Mouse (Mus musculus) forebrain, embryonic 13.5 days (tissue): ENCODE measurements around the gene Kctd18. TPM values are rescaled to one million over a fixed set of nuclear protein-coding genes. Genes with fewer than 3 reads are reported as not detected.

Source experiments
- ATAC-seq: fragments of 200-750 bp; cut with Nextera tagmentation; 2 replicates; pipeline ENCODE4 v1.8.0; 2017
- H3K27ac ChIP-seq: fragments of 300-500 bp; sonication (generic); 2 replicates; pipeline ENCODE4 v1.5.1; 2015; ENCODE audit warnings: inconsistent platforms, mild to moderate bottlenecking, moderate library complexity
- H3K27me3 ChIP-seq: fragments of 300-500 bp; sonication (generic); 2 replicates; pipeline ENCODE4 v1.6.1; 2015; ENCODE audit warnings: mild to moderate bottlenecking, inconsistent platforms
- H3K36me3 ChIP-seq: fragments of 300-500 bp; sonication (generic); 2 replicates; pipeline ENCODE4 v1.6.1; 2015; ENCODE audit warnings: mild to moderate bottlenecking, inconsistent platforms; ENCODE audit not compliant: poor library complexity, severe bottlenecking
- H3K4me1 ChIP-seq: fragments of 300-500 bp; sonication (generic); 2 replicates; pipeline ENCODE4 v1.6.1; 2015; ENCODE audit warnings: inconsistent platforms
- H3K4me2 ChIP-seq: fragments of 300-500 bp; sonication (generic); 2 replicates; pipeline ENCODE4 v1.6.1; 2015; ENCODE audit warnings: inconsistent platforms, mild to moderate bottlenecking, moderate library complexity
- H3K4me3 ChIP-seq: fragments of 300-500 bp; sonication (generic); 2 replicates; pipeline ENCODE4 v1.5.1; 2015; ENCODE audit warnings: mild to moderate bottlenecking, inconsistent platforms
- H3K9ac ChIP-seq: fragments of 300-500 bp; sonication (generic); 2 replicates; pipeline ENCODE4 v1.6.1; 2015; ENCODE audit warnings: mild to moderate bottlenecking, inconsistent platforms
- H3K9me3 ChIP-seq: fragments of 300-500 bp; sonication (generic); replicated peaks from 2 replicates; pipeline ENCODE4 v1.6.1; 2016; ENCODE audit warnings: inconsistent platforms
- WGBS: fragments of 180-500 bp; shearing (Covaris S2); methylation state at CpG from one replicate; pipeline ENCODE4 v1.1.7; 2015; 5-methylcytosine and 5-hydroxymethylcytosine counted together
- polyA plus RNA-seq: library from polyadenylated mRNA; unstranded; fragments of >200 nt; fragmentation: Nextera tagmentation; extraction: Ambion mirVana; gene quantifications from 2 replicates; pipeline ENCODE4 v1.2.1, GENCODE M21; 2015

The Kctd18 gene
- polyA plus RNA-seq, 1 experiment from 2014 or later, result 23.7 TPM

- 83% methylated on average over 2 of the region's 2 CpGs for WGBS
- H3K4me3 ChIP-seq, result no peak overlapping the region
- H3K4me1 ChIP-seq, result peaks cover 19% of the 10 kb centered on the region
- ATAC-seq, result no peak
- no peak overlapping the region for H3K27ac ChIP-seq
- H3K27me3 ChIP-seq, result no peaks in the 10 kb centered on the region
- H3K9ac ChIP-seq, result no peak overlapping the region
- H3K9me3 ChIP-seq, result no peaks in the 10 kb centered on the region
- H3K36me3 ChIP-seq, result peaks cover 3% of the 10 kb centered on the region
- no peak overlapping the region for H3K4me2 ChIP-seq
Observed at GRCm38 (mm10) chr1:57971588-57971987, 47.2 kb downstream of the Kctd18 start.

GRCm38 (mm10) chr1:57969327-57970271 is 49.2 kb downstream of the Kctd18 start:
- Histone ChIP-seq H3K4me3 (peak overlapping the region; percentile 63), H3K27me3 (no peaks in the 10 kb centered on the region), H3K4me2 (peak overlapping the region; percentile 81), H3K9me3 (no peaks in the 10 kb centered on the region), H3K36me3 (peaks cover 14% of the 10 kb centered on the region), H3K4me1 (peaks cover 19% of the 10 kb centered on the region), H3K9ac (peak overlapping the region; percentile 87), H3K27ac (peak overlapping the region; percentile 62)
- peak; percentile 99 for ATAC-seq
- under 1% methylated on average over 65 of the region's 65 CpGs for WGBS

DNA sequence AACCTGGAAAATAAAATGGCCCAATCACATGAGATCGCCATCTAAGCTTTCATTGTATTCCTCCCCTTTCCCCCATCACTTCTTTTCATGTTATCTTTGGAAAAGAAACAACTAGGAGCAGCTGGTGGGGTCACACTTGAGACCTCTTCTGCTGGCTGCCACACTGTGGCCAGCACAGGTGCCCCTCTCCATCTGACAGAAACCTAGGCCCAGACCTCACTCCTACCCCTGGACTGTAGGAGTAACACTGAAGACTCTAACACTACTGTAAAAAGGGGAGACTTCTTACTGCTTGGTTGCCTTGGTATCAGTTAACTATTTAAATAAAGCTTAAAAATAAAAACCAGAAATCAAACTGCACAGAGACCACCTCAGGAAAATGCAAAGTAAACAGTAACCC is 63.0 kb downstream of the Kctd18 start:
- no peak overlapping the region for H3K4me3 ChIP-seq
- H3K4me2 ChIP-seq, result no peak overlapping the region
- H3K27me3 ChIP-seq, result no peaks in the 10 kb centered on the region
- no peak overlapping the region for H3K9ac ChIP-seq
- peaks cover 32% of the 10 kb centered on the region for H3K36me3 ChIP-seq
- no peaks in the 10 kb centered on the region for H3K4me1 ChIP-seq
- 89% methylated on average over 1 of the region's 1 CpGs for WGBS
- H3K27ac ChIP-seq, result no peak overlapping the region
- H3K9me3 ChIP-seq, result no peaks in the 10 kb centered on the region
- no peak for ATAC-seq

- no peaks in the 10 kb centered on the region for H3K9me3 ChIP-seq
- H3K4me2 ChIP-seq, result no peak overlapping the region
- 88% methylated on average over 5 of the region's 5 CpGs for WGBS
- H3K9ac ChIP-seq, result no peak overlapping the region
- H3K4me1 ChIP-seq, result no peaks in the 10 kb centered on the region
- no peak for ATAC-seq
- H3K36me3 ChIP-seq, result peaks cover 26% of the 10 kb centered on the region
- no peaks in the 10 kb centered on the region for H3K27me3 ChIP-seq
- H3K27ac ChIP-seq, result no peak overlapping the region
- no peak overlapping the region for H3K4me3 ChIP-seq
Observed at GRCm38 (mm10) chr1:57954376-57954765, 64.4 kb downstream of the Kctd18 start.

GRCm38 (mm10) chr1:57953586-57954375 is 65.0 kb downstream of the Kctd18 start:
- Histone ChIP-seq H3K4me2 (no peak overlapping the region), H3K27ac (no peak overlapping the region), H3K4me1 (0 out of 2 replicates have a peak, but pooled peaks cover 2% of the 10 kb centered on the region), H3K4me3 (no peak overlapping the region), H3K9me3 (no peaks in the 10 kb centered on the region), H3K27me3 (no peaks in the 10 kb centered on the region), H3K9ac (no peak overlapping the region), H3K36me3 (peaks cover 20% of the 10 kb centered on the region)
- no peak for ATAC-seq
- WGBS, result 81% methylated on average over 16 of the region's 16 CpGs

DNA sequence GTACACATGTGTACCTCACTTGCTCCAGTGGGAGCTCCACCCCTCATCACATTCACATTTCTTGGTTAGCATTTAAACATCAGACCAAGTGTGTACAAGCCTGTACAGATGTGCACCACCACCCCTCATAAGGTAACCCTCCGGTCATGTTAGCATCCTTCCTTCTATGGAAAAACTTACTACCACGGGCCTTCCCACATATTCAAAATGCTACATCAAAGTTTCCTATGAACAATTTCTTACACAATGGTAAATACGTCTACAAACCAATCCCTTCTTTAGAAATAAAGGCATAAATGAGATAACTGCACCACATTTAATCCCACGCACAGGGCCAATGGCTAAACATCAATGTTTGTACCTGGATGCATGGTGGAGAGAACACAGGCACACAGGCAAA is 66.2 kb downstream of the Kctd18 start:
- 90% methylated on average over 4 of the region's 4 CpGs for WGBS

GRCm38 (mm10) chr1:57949716-57950115 is 69.0 kb downstream of the Kctd18 start:
- no peak for ATAC-seq
- WGBS, result 48% methylated on average over 5 of the region's 5 CpGs

More for the DNA sequence above, 66.2 kb downstream of the Kctd18 start:
- Histone ChIP-seq H3K27ac (no peak overlapping the region), H3K9ac (no peak overlapping the region), H3K27me3 (no peaks in the 10 kb centered on the region), H3K36me3 (peaks cover 16% of the 10 kb centered on the region), H3K4me3 (no peak overlapping the region), H3K4me1 (0 out of 2 replicates have a peak, but pooled peaks cover 12% of the 10 kb centered on the region), H3K4me2 (no peak overlapping the region), H3K9me3 (no peaks in the 10 kb centered on the region)
- no peak for ATAC-seq

DNA sequence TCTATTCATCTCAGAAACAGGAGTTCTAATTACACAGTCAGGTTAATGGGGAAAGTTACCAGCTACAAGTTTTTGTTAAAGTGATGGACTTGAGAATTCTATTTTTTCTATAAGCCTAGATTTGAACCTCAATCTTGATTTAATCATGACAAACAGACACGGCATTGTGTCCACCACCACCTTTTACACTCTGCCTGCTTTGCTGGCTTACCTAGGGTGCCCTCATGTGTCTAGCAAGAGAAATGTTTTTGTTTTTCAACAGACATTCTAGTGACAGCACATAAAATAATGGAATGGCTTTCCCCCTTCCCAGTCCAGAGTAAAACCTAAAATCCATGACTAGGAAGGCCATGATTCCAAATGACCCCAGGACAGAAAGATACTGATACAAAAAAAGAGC is 69.6 kb downstream of the Kctd18 start:
- Histone ChIP-seq H3K4me3 (no peak overlapping the region), H3K9ac (no peak overlapping the region), H3K9me3 (no peaks in the 10 kb centered on the region), H3K27ac (no peak overlapping the region), H3K27me3 (no peaks in the 10 kb centered on the region), H3K4me1 (0 out of 2 replicates have a peak, but pooled peaks cover 15% of the 10 kb centered on the region), H3K4me2 (no peak overlapping the region), H3K36me3 (peaks cover 8% of the 10 kb centered on the region; the same call in 1 of the 2 replicates)
- WGBS, result 7% methylated on average over 1 of the region's 1 CpGs
- ATAC-seq, result no peak

More at GRCm38 (mm10) chr1:57949716-57950115, 69.0 kb downstream of the Kctd18 start:
- H3K9ac ChIP-seq, result no peak overlapping the region
- 0 out of 2 replicates have a peak, but pooled peaks cover 15% of the 10 kb centered on the region for H3K4me1 ChIP-seq
- no peaks in the 10 kb centered on the region for H3K27me3 ChIP-seq
- no peak overlapping the region for H3K27ac ChIP-seq
- H3K4me2 ChIP-seq, result no peak overlapping the region
- H3K9me3 ChIP-seq, result no peaks in the 10 kb centered on the region
- no peak overlapping the region for H3K4me3 ChIP-seq
- peaks cover 5% of the 10 kb centered on the region; the same call in 1 of the 2 replicates for H3K36me3 ChIP-seq

DNA sequence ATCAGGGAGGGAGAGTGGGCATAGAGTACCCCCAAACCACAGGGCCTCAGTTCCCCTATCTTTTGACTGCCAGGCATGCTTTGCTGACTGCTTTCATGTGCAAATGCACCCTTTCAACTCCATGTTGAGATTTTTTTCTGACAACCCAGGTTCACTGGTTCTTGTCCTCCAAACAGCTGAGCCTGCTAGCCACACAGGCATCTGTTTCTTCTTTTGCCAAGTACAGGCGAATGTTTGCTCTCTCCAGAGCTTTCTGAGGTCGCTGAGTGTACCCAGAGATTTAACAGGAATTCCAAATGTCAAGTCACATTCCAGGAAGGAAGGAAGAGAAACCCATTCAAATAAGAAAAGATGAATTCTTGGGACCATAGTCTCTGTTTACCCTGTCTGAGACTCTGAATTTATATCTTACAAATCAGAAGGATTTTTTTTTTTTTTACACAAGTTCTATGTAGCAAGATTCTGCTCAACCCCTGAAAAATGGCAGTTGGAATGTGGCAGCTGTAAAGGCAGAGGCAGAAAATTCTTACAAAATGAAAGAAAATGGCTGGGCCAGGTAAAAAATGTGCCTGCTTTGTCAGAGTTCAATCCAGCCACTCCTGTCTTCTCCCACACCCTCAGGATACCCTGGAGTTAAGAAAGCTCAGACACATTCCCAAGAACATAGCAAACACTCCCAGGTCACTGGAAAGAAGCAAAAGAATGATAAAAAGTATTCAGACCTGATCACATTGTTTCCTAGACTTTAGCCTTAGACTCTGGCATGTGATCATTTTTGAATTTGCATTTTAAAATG is 71.0 kb downstream of the Kctd18 start:
- ATAC-seq, result no peak
- Histone ChIP-seq H3K4me2 (no peak overlapping the region), H3K27ac (no peak overlapping the region), H3K27me3 (peaks cover 3% of the 10 kb centered on the region; the same call in 1 of the 2 replicates), H3K9ac (no peak overlapping the region), H3K4me3 (no peak overlapping the region), H3K4me1 (0 out of 2 replicates have a peak, but pooled peaks cover 15% of the 10 kb centered on the region), H3K9me3 (no peaks in the 10 kb centered on the region), H3K36me3 (peaks cover 16% of the 10 kb centered on the region; the same call in 1 of the 2 replicates)
- 44% methylated on average over 2 of the region's 2 CpGs for WGBS

- Histone ChIP-seq H3K4me1 (peaks cover 25% of the 10 kb centered on the region), H3K9ac (no peak overlapping the region), H3K36me3 (peaks cover 16% of the 10 kb centered on the region; the same call in 1 of the 2 replicates), H3K27ac (no peak overlapping the region), H3K9me3 (no peaks in the 10 kb centered on the region), H3K4me2 (no peak overlapping the region), H3K27me3 (peaks cover 20% of the 10 kb centered on the region; the same call in 1 of the 2 replicates), H3K4me3 (no peak overlapping the region)
- ATAC-seq, result no peak
- 53% methylated on average over 6 of the region's 6 CpGs for WGBS
Observed at GRCm38 (mm10) chr1:57942215-57942614, 76.5 kb downstream of the Kctd18 start.

- no peak overlapping the region for H3K4me3 ChIP-seq
- no peaks in the 10 kb centered on the region for H3K9me3 ChIP-seq
- H3K27ac ChIP-seq, result no peak overlapping the region
- H3K36me3 ChIP-seq, result peaks cover 16% of the 10 kb centered on the region; the same call in 1 of the 2 replicates
- 39% methylated on average over 11 of the region's 11 CpGs for WGBS
- H3K4me2 ChIP-seq, result no peak overlapping the region
- peaks cover 20% of the 10 kb centered on the region; the same call in 1 of the 2 replicates for H3K27me3 ChIP-seq
- H3K4me1 ChIP-seq, result peaks cover 24% of the 10 kb centered on the region
- no peak overlapping the region for H3K9ac ChIP-seq
- ATAC-seq, result no peak
Observed at GRCm38 (mm10) chr1:57941734-57942133, 77.0 kb downstream of the Kctd18 start.
